Mouse (Mus musculus) testis, adult 2 months (tissue): ENCODE results near the gene Olfr266. TPM values are rescaled to one million over a fixed set of nuclear protein-coding genes. Genes with fewer than 3 reads are reported as not detected.

Experiments used
- H3K27ac ChIP-seq: fragments of 200-500 bp; 2 replicates; pipeline ENCODE4 v1.5.1; 2012; ENCODE audit warnings: low read depth, low read length; ENCODE audit not compliant: control insufficient read depth, insufficient read depth
- H3K27me3 ChIP-seq: fragments of 200-500 bp; 2 replicates; pipeline ENCODE4 v1.6.1; 2012; ENCODE audit warnings: mild to moderate bottlenecking, low read length, moderate library complexity; ENCODE audit not compliant: control insufficient read depth, insufficient read depth
- H3K36me3 ChIP-seq: fragments of 200-500 bp; 2 replicates; pipeline ENCODE4 v1.6.1; 2012; ENCODE audit warnings: mild to moderate bottlenecking, low read length; ENCODE audit not compliant: control insufficient read depth, insufficient read depth
- H3K4me1 ChIP-seq: fragments of 200-500 bp; 2 replicates; pipeline ENCODE4 v1.6.1; 2012; ENCODE audit warnings: low read length; ENCODE audit not compliant: control insufficient read depth, insufficient read depth
- H3K4me3 ChIP-seq: fragments of 200-500 bp; 2 replicates; pipeline ENCODE4 v1.5.1; 2012; ENCODE audit warnings: low read depth, mild to moderate bottlenecking, low read length, moderate library complexity, mixed read lengths; ENCODE audit not compliant: control insufficient read depth
- CTCF ChIP-seq: fragments of 200-500 bp; IDR thresholded peaks from 2 replicates; pipeline ENCODE4 v1.5.1; 2012; ENCODE audit warnings: low read depth, mild to moderate bottlenecking, inconsistent platforms, low read length, moderate library complexity; ENCODE audit not compliant: control insufficient read depth, insufficient read depth, insufficient replicate concordance
- POLR2A ChIP-seq: fragments of 200-500 bp; IDR thresholded peaks from 2 replicates; pipeline ENCODE4 v1.6.1; 2012; ENCODE audit warnings: low read depth, mild to moderate bottlenecking, inconsistent platforms, low read length, moderate library complexity; ENCODE audit not compliant: control insufficient read depth
- polyA plus RNA-seq: library from polyadenylated mRNA; depleted of rRNA; stranded (reverse); fragments of >200 nt; gene quantifications from 2 replicates; pipeline ENCODE4 v1.2.3, GENCODE M21; 2012; rRNA removed

Olfr266 gene
- polyA plus RNA-seq: not detected in 2 replicates

- no peaks in the 10 kb centered on the region for H3K27me3 ChIP-seq
- no peak within 1 kb of the TSS for H3K27ac ChIP-seq
- H3K4me1 ChIP-seq: no peaks in the 10 kb centered on the region
- H3K36me3 ChIP-seq: no peaks in the 10 kb centered on the region
- no peak within 1 kb of the TSS for H3K4me3 ChIP-seq
- TF ChIP-seq POLR2A (no peak), CTCF (no peak)
These were observed at the start of gene Olfr266 for GRCm38 (mm10) chr3:106826187-106826586. Gene Olfr266 (minus strand): TSS chr3:106826287.

- Histone ChIP-seq H3K27me3 (no peaks in the 10 kb centered on the region), H3K36me3 (no peaks in the 10 kb centered on the region), H3K4me3 (no peak overlapping the region), H3K4me1 (no peaks in the 10 kb centered on the region), H3K27ac (no peak overlapping the region)
- no peak for TF ChIP-seq POLR2A
- TF ChIP-seq CTCF: no peak
These were observed 49.5 kb upstream of the Olfr266 start for GRCm38 (mm10) chr3:106875626-106876025.

GRCm38 (mm10) chr3:106872893-106873292 lies 46.8 kb upstream of the Olfr266 start:
- Histone ChIP-seq H3K27me3 (no peaks in the 10 kb centered on the region), H3K27ac (no peak overlapping the region), H3K36me3 (no peaks in the 10 kb centered on the region), H3K4me1 (no peaks in the 10 kb centered on the region), H3K4me3 (no peak overlapping the region)
- no peak for TF ChIP-seq POLR2A
- TF ChIP-seq CTCF: no peak

GRCm38 (mm10) chr3:106832107-106832506 lies 6.0 kb upstream of the Olfr266 start:
- Histone ChIP-seq H3K27ac (no peak overlapping the region), H3K36me3 (no peaks in the 10 kb centered on the region), H3K4me1 (no peaks in the 10 kb centered on the region), H3K4me3 (no peak overlapping the region), H3K27me3 (no peaks in the 10 kb centered on the region)
- TF ChIP-seq CTCF (no peak), POLR2A (no peak)

- H3K27me3 ChIP-seq: no peaks in the 10 kb centered on the region
- TF ChIP-seq CTCF (no peak), POLR2A (no peak)
- H3K27ac ChIP-seq: no peak overlapping the region
- H3K36me3 ChIP-seq: no peaks in the 10 kb centered on the region
- no peaks in the 10 kb centered on the region for H3K4me1 ChIP-seq
- no peak overlapping the region for H3K4me3 ChIP-seq
These were observed 8.4 kb downstream of the Olfr266 start for GRCm38 (mm10) chr3:106817676-106818075.

- TF ChIP-seq CTCF (no peak), POLR2A (no peak)
- no peaks in the 10 kb centered on the region for H3K4me1 ChIP-seq
- H3K27me3 ChIP-seq: no peaks in the 10 kb centered on the region
- no peaks in the 10 kb centered on the region for H3K36me3 ChIP-seq
- H3K27ac ChIP-seq: no peak overlapping the region
- no peak overlapping the region for H3K4me3 ChIP-seq
These were observed 17.0 kb downstream of the Olfr266 start for GRCm38 (mm10) chr3:106808972-106809695.

- TF ChIP-seq POLR2A: no peak
- TF ChIP-seq CTCF: no peak
- Histone ChIP-seq H3K4me3 (no peak overlapping the region), H3K36me3 (no peaks in the 10 kb centered on the region), H3K4me1 (no peaks in the 10 kb centered on the region), H3K27ac (no peak overlapping the region), H3K27me3 (no peaks in the 10 kb centered on the region)
These were observed 28.0 kb downstream of the Olfr266 start for GRCm38 (mm10) chr3:106798079-106798478.
